Mouse (Mus musculus): Measurements from ENCODE around the gene Cbr3.

The Cbr3 gene

GRCm38 (mm10) chr16:93711411-93712188, 28.6 kb downstream of the Cbr3 start, which contains the start of gene Dop1b:
Gene Dop1b, plus strand, starts transcription at chr16:93711904.
- DNase-seq (ENCODE audit: low spot score in 2 of 2), result peak; percentile 98 to 99

- no peak for DNase-seq (ENCODE audit: low spot score in 2 of 2)
These were observed 29.3 kb downstream of the Cbr3 start for GRCm38 (mm10) chr16:93712189-93712885.

GRCm38 (mm10) chr16:93712966-93713365, 30.0 kb downstream of the Cbr3 start:
- DNase-seq (ENCODE audit: low spot score in 2 of 2), result peak in 1 of 2 experiments; percentile 35

GRCm38 (mm10) chr16:93714426-93714825, 31.4 kb downstream of the Cbr3 start:
- DNase-seq (ENCODE audit: low spot score in 2 of 2), result peak; percentile 50 to 57

GRCm38 (mm10) chr16:93715826-93716225, 32.8 kb downstream of the Cbr3 start:
- no peak for DNase-seq (ENCODE audit: low spot score in 2 of 2)

GRCm38 (mm10) chr16:93717299-93717703, 34.3 kb downstream of the Cbr3 start:
- peak; percentile 74 to 76 for DNase-seq (ENCODE audit: low spot score in 2 of 2)

- no peak for DNase-seq (ENCODE audit: low spot score in 2 of 2)
These were observed 38.8 kb downstream of the Cbr3 start for GRCm38 (mm10) chr16:93721771-93722170.

GRCm38 (mm10) chr16:93722476-93722875, 39.5 kb downstream of the Cbr3 start:
- DNase-seq (ENCODE audit: low spot score in 2 of 2), result no peak

- no peak for DNase-seq (ENCODE audit: low spot score in 2 of 2)
These were observed 42.6 kb downstream of the Cbr3 start for GRCm38 (mm10) chr16:93725417-93726144.

GRCm38 (mm10) chr16:93726186-93726585, 43.2 kb downstream of the Cbr3 start:
- no peak for DNase-seq (ENCODE audit: low spot score in 2 of 2)

GRCm38 (mm10) chr16:93728676-93729075, 45.7 kb downstream of the Cbr3 start:
- no peak for DNase-seq (ENCODE audit: low spot score in 2 of 2)

- DNase-seq (ENCODE audit: low spot score in 2 of 2), result peak; percentile 59 to 68
These were observed 47.0 kb downstream of the Cbr3 start for GRCm38 (mm10) chr16:93729801-93730721.

- no peak for DNase-seq (ENCODE audit: low spot score in 2 of 2)
These were observed 48.3 kb downstream of the Cbr3 start for GRCm38 (mm10) chr16:93731310-93731709.

- no peak for DNase-seq (ENCODE audit: low spot score in 2 of 2)
These were observed 50.0 kb downstream of the Cbr3 start for GRCm38 (mm10) chr16:93732875-93733569.

- no peak for DNase-seq (ENCODE audit: low spot score in 2 of 2)
These were observed 56.2 kb downstream of the Cbr3 start for GRCm38 (mm10) chr16:93739251-93739650.

All from right cerebral cortex, postnatal 10 days (tissue).